Mouse (Mus musculus): Measurements from ENCODE around the gene Ssbp1.

DNA sequence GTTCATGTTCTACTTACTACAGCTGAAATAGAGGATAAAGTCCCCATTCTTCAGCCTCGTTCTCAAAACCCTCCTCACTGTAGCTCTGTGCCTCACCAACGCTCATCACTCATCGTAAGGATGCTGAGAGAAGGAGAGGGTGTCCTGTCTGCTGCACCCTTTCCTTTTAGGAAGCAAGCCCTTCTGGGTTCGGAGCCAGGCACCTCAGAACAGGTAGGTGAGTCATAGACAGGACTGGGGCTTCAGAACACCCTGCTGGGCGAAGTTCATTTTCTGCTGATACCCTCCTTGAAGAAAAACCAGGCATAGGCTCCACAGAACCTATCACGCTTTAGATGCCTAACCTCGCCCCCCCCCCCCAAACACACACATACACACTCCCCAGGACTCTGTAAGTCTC, 43.7 kb upstream of the Ssbp1 start:
- no peak for TF ChIP-seq CTCF (conservative IDR thresholded peaks at IDR 0.05; ENCODE audit: low read length)
- TF ChIP-seq NANOG (IDR thresholded peaks at IDR 0.05; ENCODE audit: borderline replicate concordance, low read length) = no peak

Data from E14TG2a.4 (cell line).